Mouse (Mus musculus): ENCODE results near the gene Rars.

GRCm38 (mm10) chr11:35782444-35782843, 51.9 kb downstream of the Rars start:
- no peak for TF ChIP-seq CTCF (IDR thresholded peaks at IDR 0.05; ENCODE audit: low read depth, low read length)
- TF ChIP-seq GATA1 (IDR thresholded peaks at IDR 0.05; ENCODE audit: borderline replicate concordance, low read length) = no peak
- TF ChIP-seq TAL1 (conservative IDR thresholded peaks at IDR 0.05; ENCODE audit: low read depth, low read length) = no peak

Measured in G1E (cell line).